Mouse (Mus musculus) midbrain, embryonic 11.5 days (tissue): ENCODE measurements around the gene Mast4. TPM values are rescaled to one million over a fixed set of nuclear protein-coding genes. Genes with fewer than 3 reads are reported as not detected.

Source experiments
- ATAC-seq: fragments of 200-750 bp; cut with Nextera tagmentation; 2 replicates; pipeline ENCODE4 v1.8.0; 2017; ENCODE audit warnings: moderate TSS enrichment, moderate library complexity; ENCODE audit not compliant: low FRiP score
- DNase-seq: peaks from one replicate; pipeline ENCODE4 v3.0.0; 2015; ENCODE audit warnings: low spot score; ENCODE audit errors: missing footprints
- H3K27ac ChIP-seq: fragments of 300-500 bp; sonication (generic); 2 replicates; pipeline ENCODE4 v1.5.1; 2014; ENCODE audit warnings: low read depth, low read length
- H3K27me3 ChIP-seq: fragments of 300-500 bp; sonication (generic); 2 replicates; pipeline ENCODE4 v1.6.1; 2014; ENCODE audit warnings: mild to moderate bottlenecking, low read length, moderate library complexity, mixed read lengths; ENCODE audit not compliant: control insufficient read depth, insufficient read depth
- H3K36me3 ChIP-seq: fragments of 300-500 bp; sonication (generic); 2 replicates; pipeline ENCODE4 v1.6.1; 2014; ENCODE audit warnings: mild to moderate bottlenecking, low read length, moderate library complexity, mixed read lengths; ENCODE audit not compliant: control insufficient read depth, insufficient read depth
- H3K4me1 ChIP-seq: fragments of 300-500 bp; sonication (generic); 2 replicates; pipeline ENCODE4 v1.6.1; 2014; ENCODE audit warnings: low read length; ENCODE audit not compliant: control insufficient read depth, insufficient read depth
- H3K4me2 ChIP-seq: fragments of 300-500 bp; sonication (generic); 2 replicates; pipeline ENCODE4 v1.6.1; 2014; ENCODE audit warnings: mild to moderate bottlenecking, moderate library complexity
- H3K4me3 ChIP-seq: fragments of 300-500 bp; sonication (generic); 2 replicates; pipeline ENCODE4 v1.5.1; 2014; ENCODE audit warnings: low read depth, low read length
- H3K9ac ChIP-seq: fragments of 300-500 bp; sonication (generic); 2 replicates; pipeline ENCODE4 v1.6.1; 2014; ENCODE audit warnings: low read length
- H3K9me3 ChIP-seq: fragments of 300-500 bp; sonication (generic); 2 replicates; pipeline ENCODE4 v1.6.1; 2016; ENCODE audit warnings: low read length; ENCODE audit not compliant: control insufficient read depth
- WGBS: fragments of 180-500 bp; shearing (Covaris S2); extraction: QIAGEN DNeasy Blood & Tissue Kit; methylation state at CpG from one replicate; pipeline ENCODE4 v1.1.7; 2014; 5-methylcytosine and 5-hydroxymethylcytosine counted together
- polyA plus RNA-seq: library from polyadenylated mRNA; unstranded; fragments of >200 nt; fragmentation: Nextera tagmentation; extraction: Ambion mirVana; gene quantifications from 2 replicates; pipeline ENCODE4 v1.2.1, GENCODE M21; 2014

Gene Mast4
- polyA plus RNA-seq, 1 experiment from 2014 or later = 20.4 TPM

DNA sequence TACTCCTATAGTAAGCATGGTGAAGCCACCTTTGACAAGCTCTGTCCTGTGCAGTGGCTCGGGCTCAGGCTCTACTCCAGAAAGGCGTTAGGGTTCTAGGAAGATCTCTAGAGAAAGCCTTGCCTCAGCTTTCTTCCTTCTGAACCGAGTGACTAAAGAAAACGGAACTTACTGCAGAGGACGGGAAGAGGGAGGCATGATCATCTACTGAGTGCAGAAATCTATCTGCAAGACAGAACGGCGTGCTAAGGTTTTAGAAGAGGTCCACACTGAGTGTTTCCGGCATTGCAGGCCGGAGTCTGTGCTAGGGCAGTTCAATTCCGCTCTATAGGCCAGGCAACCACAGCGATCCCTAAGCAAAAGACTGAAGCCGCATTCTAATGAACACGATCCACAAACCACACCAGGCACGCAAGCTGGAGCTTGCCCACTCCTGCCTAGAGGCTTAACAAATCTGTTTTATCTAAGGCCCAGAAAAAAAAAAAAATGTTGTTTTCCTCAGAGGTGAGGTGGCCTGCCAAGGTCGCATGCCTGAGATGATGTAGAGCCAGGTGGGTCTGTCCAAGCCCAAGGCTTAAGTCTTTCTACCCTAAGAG lies 445.3 kb downstream of the Mast4 start:
- DNase-seq = no peak
- H3K9ac ChIP-seq = no peak overlapping the region
- no peak overlapping the region for H3K4me3 ChIP-seq
- H3K27me3 ChIP-seq = no peaks in the 10 kb centered on the region
- no peaks in the 10 kb centered on the region for H3K9me3 ChIP-seq
- H3K27ac ChIP-seq = no peak overlapping the region
- ATAC-seq = no peak
- no peak overlapping the region for H3K4me2 ChIP-seq
- 86% methylated on average over 15 of the region's 15 CpGs for WGBS
- no peaks in the 10 kb centered on the region for H3K4me1 ChIP-seq
- no peaks in the 10 kb centered on the region for H3K36me3 ChIP-seq

DNA sequence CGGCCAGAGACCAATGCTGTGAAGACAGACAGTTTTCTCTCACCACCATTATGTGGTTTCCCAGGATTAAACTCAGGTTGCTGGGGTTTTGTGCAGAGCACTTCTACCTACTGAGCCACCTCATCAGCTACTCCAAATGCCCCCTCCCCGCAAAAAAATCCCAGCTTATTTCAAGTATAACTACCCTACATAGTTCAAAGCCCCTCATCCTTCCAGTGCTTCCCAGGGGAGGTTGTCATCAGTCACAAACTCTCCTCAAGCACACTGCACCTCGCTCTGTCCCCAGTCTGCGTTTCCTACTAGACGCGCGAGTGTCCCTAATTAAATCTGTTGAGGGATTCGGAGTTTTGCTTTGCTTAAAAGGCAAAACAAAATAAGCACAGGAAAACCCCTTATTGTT lies 446.1 kb downstream of the Mast4 start:
- 78% methylated on average over 8 of the region's 8 CpGs for WGBS
- DNase-seq (no peak), ATAC-seq (no peak)
- Histone ChIP-seq H3K4me1 (no peaks in the 10 kb centered on the region), H3K27ac (no peak overlapping the region), H3K9me3 (no peaks in the 10 kb centered on the region), H3K9ac (no peak overlapping the region), H3K36me3 (no peaks in the 10 kb centered on the region), H3K4me3 (no peak overlapping the region), H3K4me2 (no peak overlapping the region), H3K27me3 (no peaks in the 10 kb centered on the region)

DNA sequence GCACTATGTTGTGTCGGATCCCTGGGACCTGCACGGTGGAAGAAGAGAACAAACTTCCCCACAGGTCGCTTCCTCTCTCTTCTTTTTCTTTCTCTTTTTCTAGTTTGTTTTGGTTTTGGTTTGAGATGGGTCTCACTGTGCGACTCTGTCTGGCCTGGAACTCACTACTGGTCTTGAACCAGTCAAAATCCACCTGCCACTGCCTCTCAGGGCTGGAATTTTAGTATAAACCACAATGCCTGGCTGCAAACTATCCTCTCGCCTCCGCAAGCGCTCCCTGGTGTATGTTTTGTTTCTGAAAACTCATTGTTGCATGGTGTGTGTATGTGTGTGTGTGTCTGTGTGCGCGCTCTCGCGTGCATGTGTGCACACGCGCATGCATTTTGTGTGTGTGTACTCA lies 446.8 kb downstream of the Mast4 start:
- ATAC-seq (no peak), DNase-seq (no peak)
- Histone ChIP-seq H3K36me3 (no peaks in the 10 kb centered on the region), H3K27ac (no peak overlapping the region), H3K27me3 (no peaks in the 10 kb centered on the region), H3K4me1 (no peaks in the 10 kb centered on the region), H3K9me3 (no peaks in the 10 kb centered on the region), H3K4me2 (no peak overlapping the region), H3K9ac (no peak overlapping the region), H3K4me3 (no peak overlapping the region)
- 95% methylated on average over 13 of the region's 13 CpGs for WGBS

DNA sequence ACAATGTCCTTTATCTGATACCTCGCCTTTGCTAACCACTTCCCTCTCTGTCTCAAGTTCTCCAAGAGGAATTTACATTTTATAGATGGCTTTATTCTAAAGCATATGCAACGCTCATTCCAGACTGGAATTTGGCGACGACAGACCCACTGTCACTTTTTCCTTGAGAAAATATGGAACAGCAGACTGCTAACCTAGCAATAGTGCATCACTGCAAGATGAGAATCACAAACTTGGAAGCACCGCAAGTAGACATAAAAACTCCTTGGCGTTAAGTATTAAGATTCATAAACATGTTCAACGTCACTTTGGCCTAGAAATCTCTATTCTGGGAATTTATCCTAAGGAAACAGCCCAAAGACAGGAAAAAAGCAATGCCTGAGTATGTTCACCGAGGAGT lies 447.5 kb downstream of the Mast4 start:
- H3K4me1 ChIP-seq = no peaks in the 10 kb centered on the region
- no peak for DNase-seq
- no peak for ATAC-seq
- no peak overlapping the region for H3K9ac ChIP-seq
- 75% methylated on average over 8 of the region's 8 CpGs for WGBS
- no peaks in the 10 kb centered on the region for H3K36me3 ChIP-seq
- no peaks in the 10 kb centered on the region for H3K9me3 ChIP-seq
- no peak overlapping the region for H3K4me2 ChIP-seq
- H3K27me3 ChIP-seq = no peaks in the 10 kb centered on the region
- no peak overlapping the region for H3K27ac ChIP-seq
- no peak overlapping the region for H3K4me3 ChIP-seq

DNA sequence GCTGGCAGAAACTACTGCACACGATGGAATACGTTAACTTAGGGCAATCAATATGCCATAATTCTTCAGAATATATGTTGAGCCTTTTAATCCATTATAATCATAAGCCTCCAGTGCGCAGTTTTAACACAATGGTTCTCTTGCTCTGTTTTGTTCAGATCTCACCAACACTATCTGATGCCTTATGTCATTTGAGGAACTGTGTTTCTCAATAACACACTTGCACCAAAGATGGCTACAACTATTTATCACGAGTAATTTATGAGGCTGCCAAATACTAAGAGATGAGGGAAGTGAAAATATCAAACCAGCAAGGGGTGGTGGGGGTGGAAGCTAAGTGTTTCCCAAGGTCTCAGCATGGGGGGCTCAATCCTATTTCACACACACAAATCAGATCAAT lies 448.1 kb downstream of the Mast4 start:
- ATAC-seq (no peak), DNase-seq (no peak)
- Histone ChIP-seq H3K4me1 (no peaks in the 10 kb centered on the region), H3K36me3 (no peaks in the 10 kb centered on the region), H3K27ac (no peak overlapping the region), H3K9ac (no peak overlapping the region), H3K4me2 (no peak overlapping the region), H3K27me3 (no peaks in the 10 kb centered on the region), H3K4me3 (no peak overlapping the region), H3K9me3 (no peaks in the 10 kb centered on the region)
- WGBS = 72% methylated on average over 4 of the region's 4 CpGs

DNA sequence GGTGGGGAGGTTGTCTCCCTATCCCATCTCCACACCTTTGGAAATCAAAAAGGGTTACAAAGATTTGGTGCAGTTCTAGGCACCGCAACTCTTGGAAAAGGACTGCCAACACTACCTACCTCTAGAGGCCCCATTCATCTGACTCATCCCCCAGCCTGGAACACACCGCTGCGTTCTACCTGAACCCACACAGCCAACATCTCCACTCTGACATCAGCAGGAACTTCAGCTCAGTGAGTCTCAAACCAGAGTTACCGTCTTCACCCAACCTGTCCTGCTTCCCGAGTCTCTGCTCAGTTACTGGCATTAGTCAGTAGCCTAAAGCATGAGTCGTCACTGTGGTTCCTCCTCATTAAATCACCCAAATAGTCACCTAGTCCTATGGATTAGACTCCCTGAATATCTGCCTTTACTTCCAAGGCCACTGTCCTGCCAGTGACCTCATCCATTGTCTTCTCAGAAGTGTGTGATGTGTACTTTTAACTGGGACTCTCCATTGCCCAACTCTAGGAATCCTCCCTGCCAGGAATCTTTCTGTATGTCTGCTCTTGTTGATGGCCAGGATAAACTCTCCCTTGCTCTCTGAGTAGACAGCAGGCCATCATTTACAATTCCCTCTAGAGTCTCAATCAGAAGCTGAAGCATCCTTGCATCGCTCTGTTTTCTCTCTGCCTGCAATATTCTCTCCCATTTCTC lies 453.8 kb downstream of the Mast4 start:
- Histone ChIP-seq H3K27ac (no peak overlapping the region), H3K4me1 (peaks cover 6% of the 10 kb centered on the region; the same call in 1 of the 2 replicates), H3K36me3 (no peaks in the 10 kb centered on the region), H3K27me3 (no peaks in the 10 kb centered on the region), H3K4me2 (no peak overlapping the region), H3K9ac (no peak overlapping the region), H3K9me3 (no peaks in the 10 kb centered on the region), H3K4me3 (no peak overlapping the region)
- 94% methylated on average over 7 of the region's 7 CpGs for WGBS
- no peak for DNase-seq
- no peak for ATAC-seq

DNA sequence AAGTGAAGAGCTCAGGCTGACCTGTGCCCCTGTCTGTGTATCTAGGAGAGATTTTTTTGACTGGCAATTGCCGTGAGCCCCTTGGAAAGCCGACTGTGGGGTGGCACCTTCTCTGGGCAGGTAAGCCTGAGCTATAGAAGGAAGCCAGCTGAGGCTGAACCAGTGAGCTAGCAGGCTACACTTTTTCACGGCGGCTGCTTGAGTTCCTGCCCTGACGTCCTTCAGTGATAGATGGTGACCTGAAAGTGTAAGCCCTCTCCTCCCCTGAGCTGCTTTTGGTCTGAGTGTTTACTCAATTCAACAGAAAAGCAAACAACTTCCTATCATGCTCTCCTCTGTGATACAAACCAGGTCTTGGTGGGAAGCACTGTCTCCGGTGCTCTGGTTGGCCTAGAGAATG lies 455.7 kb downstream of the Mast4 start:
- WGBS = 81% methylated on average over 6 of the region's 6 CpGs
- no peak for ATAC-seq

DNA sequence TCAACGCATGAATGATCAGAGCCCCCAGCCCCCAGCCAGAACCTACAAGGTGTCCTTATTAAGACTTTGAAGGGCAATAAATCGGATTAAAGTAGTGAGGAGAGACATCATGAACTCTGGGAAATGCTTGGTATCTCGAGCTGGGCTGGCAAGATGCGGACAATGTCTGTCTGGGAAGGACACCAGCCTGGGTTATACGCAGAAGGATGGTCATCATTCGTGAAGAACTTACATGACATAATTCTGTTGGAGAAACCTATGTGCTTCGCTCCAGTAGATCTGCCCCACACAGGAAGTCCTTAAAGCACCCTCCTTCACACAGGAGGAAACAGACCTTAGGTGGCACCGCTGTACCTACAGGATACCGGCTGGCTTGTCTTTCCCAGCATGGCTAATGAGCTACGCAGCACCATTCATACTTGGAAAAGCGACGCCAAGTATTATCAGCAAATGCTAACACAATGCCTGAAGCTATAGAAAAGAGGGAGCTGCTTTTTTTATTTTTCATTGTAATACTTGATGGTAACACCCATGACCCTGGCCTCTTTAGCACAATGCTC lies 456.5 kb downstream of the Mast4 start:
- no peak for ATAC-seq
- Histone ChIP-seq H3K9ac (no peak overlapping the region), H3K27me3 (no peaks in the 10 kb centered on the region), H3K4me1 (peaks cover 6% of the 10 kb centered on the region), H3K36me3 (no peaks in the 10 kb centered on the region), H3K4me3 (no peak overlapping the region), H3K27ac (no peak overlapping the region), H3K4me2 (no peak overlapping the region), H3K9me3 (no peaks in the 10 kb centered on the region)
- DNase-seq = no peak
- 75% methylated on average over 12 of the region's 12 CpGs for whole genome bisulfite sequencing

More for the DNA sequence above, 455.7 kb downstream of the Mast4 start:
- no peak overlapping the region for H3K9ac ChIP-seq
- H3K27ac ChIP-seq = no peak overlapping the region
- H3K27me3 ChIP-seq = no peaks in the 10 kb centered on the region
- peaks cover 6% of the 10 kb centered on the region for H3K4me1 ChIP-seq
- no peak for DNase-seq
- H3K36me3 ChIP-seq = no peaks in the 10 kb centered on the region
- H3K9me3 ChIP-seq = no peaks in the 10 kb centered on the region
- H3K4me2 ChIP-seq = no peak overlapping the region
- H3K4me3 ChIP-seq = no peak overlapping the region

DNA sequence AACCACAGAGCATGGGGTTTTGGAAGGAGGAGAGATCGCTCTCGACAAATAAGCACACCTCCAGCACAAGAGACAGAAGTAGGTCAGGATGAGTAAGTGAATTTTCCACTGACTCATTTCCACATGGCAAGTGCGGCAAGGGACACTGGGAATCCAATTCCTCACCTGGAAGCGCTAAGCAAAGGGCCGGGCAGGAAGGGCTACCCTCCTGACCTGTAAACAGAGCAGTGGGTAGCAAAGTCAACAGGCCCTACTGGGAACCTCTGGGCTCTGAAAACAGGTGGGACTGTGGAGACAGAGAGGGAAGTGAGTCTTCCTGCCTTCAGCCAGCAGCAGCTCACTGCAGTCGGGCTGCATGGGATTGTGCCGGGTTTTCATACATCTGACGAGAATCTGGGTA lies 457.1 kb downstream of the Mast4 start:
- DNase-seq (no peak), ATAC-seq (no peak)
- Histone ChIP-seq H3K36me3 (no peaks in the 10 kb centered on the region), H3K27me3 (no peaks in the 10 kb centered on the region), H3K27ac (no peak overlapping the region), H3K4me3 (no peak overlapping the region), H3K4me1 (peaks cover 6% of the 10 kb centered on the region), H3K9ac (no peak overlapping the region), H3K4me2 (no peak overlapping the region), H3K9me3 (no peaks in the 10 kb centered on the region)
- 85% methylated on average over 8 of the region's 8 CpGs for WGBS
